Mouse (Mus musculus) heart, postnatal 25 days (tissue): ENCODE results near the gene Phip. TPM values are rescaled to one million over a fixed set of nuclear protein-coding genes. Genes with fewer than 3 reads are reported as not detected.
A peak's percentile ranks its signal among the peaks of the same experiment; 100 is the strongest.

Experiments
- DNase-seq: peaks from one replicate; pipeline ENCODE4 v3.0.0; 2022; ENCODE audit warnings: low spot score
- intact Hi-C: fragments of 180-260 bp; cut with DNase I; formaldehyde crosslinking; loops from one replicate; pipeline ENCODE4 v1.15.1; 2025
- total RNA-seq, 2 experiments: library from RNA; stranded (reverse); gene quantifications; 2 replicates each; pipeline ENCODE4 v1.2.3; 2021

Phip gene
- total RNA-seq, 2 experiments from 2014 or later: 29.2 to 31.4 TPM

- intact Hi-C loops: loop anchor here (5.0 kb wide), 1 partner anchor 39 kb away; no protein-coding TSS in a partner anchor
- DNase-seq: no peak
These were observed 86.7 kb downstream of the Phip start for GRCm38 (mm10) chr9:82888645-82889044.

DNA sequence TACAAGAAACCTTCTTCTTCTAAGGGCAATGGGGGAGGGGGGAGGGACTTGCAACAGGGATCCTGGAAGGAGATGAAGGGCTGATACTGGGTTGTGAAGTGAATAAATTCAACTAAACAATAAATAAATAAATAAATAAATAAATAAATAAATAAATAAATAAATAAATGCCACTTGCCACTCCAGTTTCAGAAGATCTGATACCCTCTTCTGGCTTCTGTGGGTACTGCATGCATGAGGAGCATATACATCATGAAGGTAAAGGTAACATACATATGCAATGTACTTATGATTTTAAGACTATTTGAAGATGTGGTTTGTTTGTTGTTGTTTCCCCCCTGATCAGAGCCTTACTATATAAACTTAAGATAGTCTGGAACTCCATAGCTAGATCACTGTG is 91.1 kb downstream of the Phip start:
- DNase-seq: no peak
- intact Hi-C loops: no loop called here

- no peak for DNase-seq
- intact Hi-C loops: no loop called here
These were observed 98.2 kb downstream of the Phip start for GRCm38 (mm10) chr9:82877078-82877477.

DNA sequence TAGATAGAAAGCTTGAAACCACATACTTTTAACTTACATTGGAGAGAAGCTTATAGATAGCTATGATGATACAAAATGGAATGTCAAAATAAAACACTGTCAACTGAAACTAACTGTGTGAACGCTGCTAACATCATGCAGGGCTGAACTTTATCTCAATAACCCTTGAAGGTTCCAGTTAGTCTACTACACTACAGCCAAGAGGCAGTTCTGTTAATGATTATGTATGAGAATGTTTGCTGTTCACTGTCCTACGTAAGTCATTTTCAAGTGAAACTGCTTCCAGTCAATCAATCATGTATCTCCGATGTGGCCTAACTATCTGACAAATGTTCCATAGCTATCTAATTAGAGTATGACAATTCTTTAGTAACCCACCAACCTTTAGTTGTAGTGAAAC is 107.6 kb downstream of the Phip start:
- DNase-seq: no peak
- intact Hi-C loops: no loop called here

DNA sequence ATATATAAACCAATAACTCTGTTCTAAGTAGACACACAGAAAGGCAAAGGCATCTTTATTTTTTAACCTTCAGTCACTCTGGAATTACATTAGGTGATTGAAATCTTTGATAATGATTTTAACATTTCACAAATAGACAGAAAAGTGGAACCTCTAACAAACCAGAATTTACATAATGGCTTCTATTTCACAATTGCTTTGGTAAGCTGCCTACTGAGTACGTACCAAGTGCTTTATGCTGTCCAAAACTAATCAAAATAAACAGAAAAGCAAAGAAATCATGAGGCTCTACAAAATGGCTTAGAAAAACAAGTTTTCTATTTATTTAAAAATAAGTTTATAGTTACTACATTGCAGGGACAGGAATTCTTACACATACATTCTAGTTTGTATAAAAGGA is 109.2 kb downstream of the Phip start:
- intact Hi-C loops: no loop called here
- DNase-seq: no peak

- intact Hi-C loops: no loop called here
- no peak for DNase-seq
These were observed 113.4 kb downstream of the Phip start for GRCm38 (mm10) chr9:82861775-82862430.

GRCm38 (mm10) chr9:82861316-82861715 is 114.0 kb downstream of the Phip start:
- intact Hi-C loops: no loop called here
- no peak for DNase-seq

- intact Hi-C loops: no loop called here
These were observed 114.5 kb downstream of the Phip start for GRCm38 (mm10) chr9:82860805-82861204.

GRCm38 (mm10) chr9:82856241-82856640 is 119.1 kb downstream of the Phip start:
- no peak for DNase-seq
- intact Hi-C loops: no loop called here

More at GRCm38 (mm10) chr9:82860805-82861204, 114.5 kb downstream of the Phip start:
- no peak for DNase-seq

GRCm38 (mm10) chr9:82854973-82855614 is 120.2 kb downstream of the Phip start:
- no peak for DNase-seq
- intact Hi-C loops: no loop called here

GRCm38 (mm10) chr9:82854040-82854439 is 121.3 kb downstream of the Phip start:
- intact Hi-C loops: no loop called here
- DNase-seq: no peak

GRCm38 (mm10) chr9:82842671-82843070 is 132.6 kb downstream of the Phip start:
- intact Hi-C loops: no loop called here
- DNase-seq: no peak

- no peak for DNase-seq
These were observed 139.4 kb downstream of the Phip start for GRCm38 (mm10) chr9:82835921-82836320.

GRCm38 (mm10) chr9:82831891-82832290 is 143.4 kb downstream of the Phip start:
- intact Hi-C loops: no loop called here
- DNase-seq: no peak

More at GRCm38 (mm10) chr9:82835921-82836320, 139.4 kb downstream of the Phip start:
- intact Hi-C loops: no loop called here

DNA sequence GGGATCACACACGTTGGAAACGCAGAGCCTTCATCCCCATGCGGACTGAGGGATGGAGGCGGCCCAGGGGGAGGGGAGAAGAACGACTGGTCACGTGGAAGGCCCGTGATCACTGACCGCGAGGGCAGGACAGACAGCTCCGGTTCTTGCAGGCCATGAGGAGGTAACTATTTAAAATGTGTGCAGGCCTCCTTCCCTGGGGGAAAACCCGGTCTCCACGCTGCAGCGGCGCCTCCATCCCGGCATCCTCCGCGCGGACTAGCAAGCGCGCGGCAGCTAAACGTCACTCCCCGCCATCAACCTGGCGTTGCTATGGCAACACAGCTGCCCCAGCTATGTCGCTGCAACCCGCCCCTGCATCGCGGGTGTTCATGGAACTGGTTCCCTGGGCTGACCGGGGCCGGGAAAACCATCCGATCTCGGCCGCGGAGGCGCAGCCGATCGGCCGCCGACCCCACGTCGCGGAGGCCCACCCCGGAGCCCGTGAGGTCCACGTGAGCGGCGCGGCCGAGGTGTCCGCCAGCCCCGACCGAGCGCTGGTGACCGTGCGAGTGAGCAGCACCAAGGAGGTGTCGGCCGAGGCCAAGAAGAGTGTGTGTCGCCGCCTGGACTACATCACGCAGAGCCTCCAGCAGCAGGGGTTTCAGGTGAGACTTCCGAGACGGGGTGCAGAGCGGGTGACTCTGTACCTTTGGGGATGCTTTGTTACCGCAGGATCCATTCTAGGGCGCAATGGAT is 145.5 kb downstream of the Phip start:
- DNase-seq: peak; percentile 64
- intact Hi-C loops: no loop called here

DNA sequence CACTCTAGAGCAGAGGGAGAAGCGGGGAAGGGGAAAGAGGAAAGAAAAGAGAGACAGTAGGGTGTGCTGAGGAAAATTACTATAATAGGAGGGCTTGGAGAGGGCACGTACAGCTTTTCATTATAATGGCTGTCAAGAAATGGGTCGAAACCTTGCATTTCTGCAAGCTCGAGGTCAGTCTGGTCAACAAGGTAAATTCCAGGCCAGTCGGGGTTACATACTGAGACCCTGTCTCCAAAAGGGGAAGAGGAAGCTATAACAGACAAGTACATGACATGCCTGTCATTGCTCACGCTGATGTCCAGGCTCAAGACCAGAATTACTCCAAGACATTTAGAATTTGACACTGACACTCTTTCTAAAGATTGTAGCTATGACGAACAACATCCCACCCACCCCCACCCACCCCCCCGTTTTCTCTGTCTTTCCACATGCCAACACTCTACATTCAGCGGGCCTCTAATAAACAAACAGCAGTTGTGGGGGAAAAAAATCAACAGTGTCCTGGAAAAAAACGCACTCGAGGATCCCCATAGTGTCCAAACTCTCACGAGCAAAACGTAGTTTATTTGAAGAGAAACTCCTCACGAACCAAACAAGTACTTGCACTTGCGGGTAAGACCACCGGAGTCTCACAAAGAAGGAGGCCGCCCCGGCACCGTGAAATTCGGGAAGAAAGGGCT is 146.2 kb downstream of the Phip start, which contains the start of gene Irak1bp1:
TSS of gene Irak1bp1 (plus strand) at position 534 of the 683 bp plus-strand sequence.
- intact Hi-C loops: no loop called here
- no peak for DNase-seq

DNA sequence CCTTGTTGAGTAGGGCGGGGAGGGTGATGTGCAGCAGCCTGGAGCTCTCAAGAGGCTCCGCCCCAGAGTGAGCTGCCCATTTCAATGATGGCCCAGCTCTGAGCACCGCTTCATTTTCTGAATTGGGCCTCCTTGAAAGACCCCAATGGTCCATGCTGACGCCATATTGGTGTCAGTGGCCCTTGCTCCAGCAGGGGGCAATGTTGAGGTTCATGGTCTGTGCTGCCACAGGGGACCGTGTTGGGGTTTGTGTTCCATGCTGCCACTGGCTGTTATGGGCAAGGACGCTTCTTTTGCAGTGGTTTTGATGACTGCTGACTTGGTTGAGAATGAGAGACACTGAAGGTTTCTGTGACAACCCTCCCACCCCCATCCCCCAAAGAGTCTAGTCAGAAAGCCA is 148.9 kb downstream of the Phip start:
- no peak for DNase-seq
- intact Hi-C loops: no loop called here
